Mouse (Mus musculus) heart, embryonic 11.5 days (tissue): Measurements from ENCODE around the gene Syne3. TPM values are rescaled to one million over a fixed set of nuclear protein-coding genes. Genes with fewer than 3 reads are reported as not detected.

Experiments used
- ATAC-seq: fragments of 200-750 bp; cut with Nextera tagmentation; replicated peaks from 2 replicates; pipeline ENCODE4 v1.8.0; 2017; ENCODE audit warnings: moderate library complexity; ENCODE audit not compliant: insufficient number of reproducible peaks, low FRiP score, low TSS enrichment
- H3K27ac ChIP-seq: fragments of 300-500 bp; sonication (generic); 2 replicates; pipeline ENCODE4 v1.5.1; 2014; ENCODE audit warnings: mild to moderate bottlenecking, low read depth, low read length
- H3K27me3 ChIP-seq: fragments of 300-500 bp; sonication (generic); 2 replicates; pipeline ENCODE4 v1.6.1; 2014; ENCODE audit warnings: mild to moderate bottlenecking, low read length, mixed read lengths; ENCODE audit not compliant: control insufficient read depth, insufficient read depth
- H3K36me3 ChIP-seq: fragments of 300-500 bp; sonication (generic); 2 replicates; pipeline ENCODE4 v1.6.1; 2014; ENCODE audit warnings: mild to moderate bottlenecking, low read length, moderate library complexity, mixed read lengths; ENCODE audit not compliant: control insufficient read depth, insufficient read depth
- H3K4me1 ChIP-seq: fragments of 300-500 bp; sonication (generic); 2 replicates; pipeline ENCODE4 v1.6.1; 2014; ENCODE audit warnings: low read length; ENCODE audit not compliant: control insufficient read depth, insufficient read depth
- H3K4me2 ChIP-seq: fragments of 300-500 bp; sonication (generic); 2 replicates; pipeline ENCODE4 v1.6.1; 2014; ENCODE audit warnings: mild to moderate bottlenecking, moderate library complexity
- H3K4me3 ChIP-seq: fragments of 300-500 bp; sonication (generic); 2 replicates; pipeline ENCODE4 v1.5.1; 2014; ENCODE audit warnings: low read depth, low read length
- H3K9ac ChIP-seq: fragments of 300-500 bp; sonication (generic); 2 replicates; pipeline ENCODE4 v1.6.1; 2014; ENCODE audit warnings: mild to moderate bottlenecking, low read depth, low read length, moderate library complexity
- H3K9me3 ChIP-seq: fragments of 300-500 bp; sonication (generic); replicated peaks from 2 replicates; pipeline ENCODE4 v1.6.1; 2016; ENCODE audit warnings: low read length; ENCODE audit not compliant: control insufficient read depth
- WGBS: fragments of 180-500 bp; shearing (Covaris S2); extraction: QIAGEN DNeasy Blood & Tissue Kit; methylation state at CpG from one replicate; pipeline ENCODE4 v1.1.7; 2014; ENCODE audit not compliant: insufficient replicate concordance; 5-methylcytosine and 5-hydroxymethylcytosine counted together
- polyA plus RNA-seq: library from polyadenylated mRNA; unstranded; fragments of >200 nt; fragmentation: Nextera tagmentation; extraction: Ambion mirVana; gene quantifications from 2 replicates; pipeline ENCODE4 v1.2.1, GENCODE M21; 2014

Syne3 gene
- polyA plus RNA-seq, 1 experiment from 2014 or later: 0.42 TPM

- H3K4me2 ChIP-seq: no peak overlapping the region
- 95% methylated on average over 7 of the region's 7 CpGs for WGBS
- H3K27ac ChIP-seq: no peak overlapping the region
Observed at GRCm38 (mm10) chr12:105040950-105041349, 31.3 kb upstream of the Syne3 start.

GRCm38 (mm10) chr12:105039578-105040289 is 30.1 kb upstream of the Syne3 start:
- peak overlapping the region; percentile 52 for H3K4me2 ChIP-seq
- peak overlapping the region; percentile 79 for H3K27ac ChIP-seq
- H3K36me3 ChIP-seq: peaks cover 9% of the 10 kb centered on the region
- ATAC-seq: peak; percentile 19; the same call in 1 of the 2 replicates
- 34% methylated on average over 12 of the region's 12 CpGs for WGBS
- no peaks in the 10 kb centered on the region for H3K9me3 ChIP-seq
- H3K4me1 ChIP-seq: peaks cover 34% of the 10 kb centered on the region
- no peaks in the 10 kb centered on the region for H3K27me3 ChIP-seq
- H3K9ac ChIP-seq: no peak overlapping the region; the same call in 1 of the 2 replicates
- peak overlapping the region; percentile 12; the same call in 1 of the 2 replicates for H3K4me3 ChIP-seq

More at GRCm38 (mm10) chr12:105040950-105041349, 31.3 kb upstream of the Syne3 start:
- Histone ChIP-seq H3K9ac (no peak overlapping the region), H3K9me3 (no peaks in the 10 kb centered on the region), H3K4me1 (peaks cover 28% of the 10 kb centered on the region), H3K27me3 (no peaks in the 10 kb centered on the region), H3K36me3 (peaks cover 9% of the 10 kb centered on the region), H3K4me3 (no peak overlapping the region)
- ATAC-seq: no peak

GRCm38 (mm10) chr12:105038918-105039317 is 29.3 kb upstream of the Syne3 start:
- H3K9ac ChIP-seq: peak overlapping the region; percentile 40
- H3K36me3 ChIP-seq: peaks cover 9% of the 10 kb centered on the region
- peak; percentile 86 for ATAC-seq
- H3K4me3 ChIP-seq: no peak overlapping the region
- WGBS: 39% methylated on average over 7 of the region's 7 CpGs
- no peaks in the 10 kb centered on the region for H3K9me3 ChIP-seq
- H3K4me1 ChIP-seq: peaks cover 42% of the 10 kb centered on the region
- peak overlapping the region; percentile 79 for H3K27ac ChIP-seq
- H3K4me2 ChIP-seq: peak overlapping the region; percentile 52
- no peaks in the 10 kb centered on the region for H3K27me3 ChIP-seq

GRCm38 (mm10) chr12:105038211-105038610 is 28.6 kb upstream of the Syne3 start:
- Histone ChIP-seq H3K27ac (peak overlapping the region; percentile 79), H3K9ac (peak overlapping the region; percentile 40), H3K36me3 (peaks cover 9% of the 10 kb centered on the region), H3K4me2 (peak overlapping the region; percentile 52), H3K4me3 (no peak overlapping the region), H3K27me3 (no peaks in the 10 kb centered on the region), H3K9me3 (no peaks in the 10 kb centered on the region), H3K4me1 (peaks cover 45% of the 10 kb centered on the region)
- ATAC-seq: no peak
- WGBS: 73% methylated on average over 11 of the region's 11 CpGs

- peak; percentile 31; the same call in 1 of the 2 replicates for ATAC-seq
- Histone ChIP-seq H3K27me3 (no peaks in the 10 kb centered on the region), H3K9me3 (no peaks in the 10 kb centered on the region), H3K4me1 (peaks cover 44% of the 10 kb centered on the region), H3K9ac (peak overlapping the region; percentile 88), H3K36me3 (peaks cover 10% of the 10 kb centered on the region), H3K27ac (peak overlapping the region; percentile 89), H3K4me2 (peak overlapping the region; percentile 83), H3K4me3 (peak overlapping the region; percentile 89)
- 28% methylated on average over 14 of the region's 14 CpGs for WGBS
Observed at GRCm38 (mm10) chr12:105034130-105034769, 24.6 kb upstream of the Syne3 start.

GRCm38 (mm10) chr12:105032832-105033775 is 23.5 kb upstream of the Syne3 start:
- 3% methylated on average over 45 of the region's 45 CpGs for WGBS
- Histone ChIP-seq H3K9ac (peak overlapping the region; percentile 88), H3K27ac (peak overlapping the region; percentile 89), H3K9me3 (no peaks in the 10 kb centered on the region), H3K36me3 (peaks cover 12% of the 10 kb centered on the region), H3K4me2 (peak overlapping the region; percentile 83), H3K4me1 (peaks cover 34% of the 10 kb centered on the region), H3K4me3 (peak overlapping the region; percentile 89), H3K27me3 (no peaks in the 10 kb centered on the region)
- peak; percentile 2; the same call in 1 of the 2 replicates for ATAC-seq

GRCm38 (mm10) chr12:105032147-105032831 is 22.7 kb upstream of the Syne3 start, which contains the start of gene Glrx5:
Gene Glrx5 (plus strand): TSS chr12:105032688.
- H3K4me2 ChIP-seq: peak within 1 kb of the TSS; percentile 83
- H3K4me3 ChIP-seq: peak within 1 kb of the TSS; percentile 89
- peak; percentile 97 for ATAC-seq
- H3K27ac ChIP-seq: peak within 1 kb of the TSS; percentile 89
- no peaks in the 10 kb centered on the region for H3K9me3 ChIP-seq
- H3K36me3 ChIP-seq: peaks cover 12% of the 10 kb centered on the region
- peaks cover 27% of the 10 kb centered on the region for H3K4me1 ChIP-seq
- H3K9ac ChIP-seq: peak within 1 kb of the TSS; percentile 88
- no peaks in the 10 kb centered on the region for H3K27me3 ChIP-seq
- WGBS: under 1% methylated on average over 72 of the region's 72 CpGs
